Mouse (Mus musculus) frontal cortex, adult (tissue): ENCODE measurements around the gene Zfand4.
"Not testable (repeated sequence)": the region's sequence is repeated elsewhere in the genome, so short reads cannot be mapped to it uniquely, and the experiment has no call there.

Experiments
- ATAC-seq: cut with Nextera tagmentation; 2 replicates; pipeline ENCODE4 v1.9.2; 2017; ENCODE audit warnings: mild to moderate bottlenecking, moderate library complexity, mixed read lengths; ENCODE audit not compliant: low TSS enrichment

Zfand4 gene

DNA sequence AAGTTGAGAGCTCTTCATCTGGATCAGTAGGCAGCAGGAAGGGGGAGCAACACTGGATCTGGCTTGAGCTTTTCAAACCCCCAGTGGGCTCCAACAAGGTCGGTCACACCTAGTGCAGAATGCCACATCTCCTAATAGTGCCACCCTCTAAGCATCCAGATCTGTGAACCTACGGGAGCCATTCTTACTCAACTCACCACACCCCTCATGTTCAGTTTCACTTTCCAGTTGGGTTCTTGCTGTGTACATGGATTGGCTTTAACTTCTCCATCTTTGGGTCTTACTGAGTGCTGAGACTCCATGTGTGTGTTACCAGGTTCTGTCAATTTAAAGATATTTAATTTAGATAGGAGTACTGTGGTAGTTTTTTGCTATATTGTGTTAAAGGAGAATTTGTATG, 47.4 kb downstream of the Zfand4 start:
- ATAC-seq: no peak

DNA sequence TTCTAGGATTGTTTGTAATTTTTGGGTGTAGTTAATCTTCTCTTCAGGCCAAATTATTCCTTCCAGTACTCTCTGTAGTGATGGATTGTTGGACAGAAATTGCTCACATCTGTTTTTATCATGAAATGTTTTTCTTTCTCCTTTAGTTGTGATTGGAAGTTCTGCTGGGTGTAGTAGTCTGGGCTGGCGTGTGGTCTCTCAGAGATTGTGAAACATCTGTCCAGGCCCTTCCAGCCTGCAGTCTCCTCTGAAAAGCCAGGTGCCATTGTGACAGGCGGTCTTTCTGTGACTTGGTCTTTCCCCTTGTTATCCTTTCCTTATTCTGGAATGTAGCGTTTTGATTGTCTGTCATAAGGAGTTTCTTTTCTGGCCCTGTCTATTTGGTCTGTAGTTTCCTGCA, 55.2 kb downstream of the Zfand4 start:
- no peak for ATAC-seq

DNA sequence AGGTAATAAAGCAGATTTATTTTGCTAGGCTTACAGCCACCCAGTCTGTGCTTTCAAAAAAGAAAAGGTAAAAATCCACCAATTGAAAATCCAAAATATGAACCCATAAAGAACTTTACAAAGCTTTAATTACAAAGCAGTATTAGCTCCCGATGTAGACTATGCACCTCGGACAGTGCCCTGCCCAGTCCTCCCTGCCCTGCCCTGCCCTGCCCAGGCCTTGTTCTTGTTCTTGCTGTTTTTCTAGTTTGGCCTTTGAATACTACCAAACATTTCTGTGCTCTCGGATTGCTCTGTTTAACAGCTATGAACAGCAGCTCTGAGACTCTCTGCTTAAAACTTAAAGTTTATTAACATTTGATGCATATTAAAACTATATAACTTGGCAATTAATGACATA, 62.6 kb downstream of the Zfand4 start:
- no peak for ATAC-seq

DNA sequence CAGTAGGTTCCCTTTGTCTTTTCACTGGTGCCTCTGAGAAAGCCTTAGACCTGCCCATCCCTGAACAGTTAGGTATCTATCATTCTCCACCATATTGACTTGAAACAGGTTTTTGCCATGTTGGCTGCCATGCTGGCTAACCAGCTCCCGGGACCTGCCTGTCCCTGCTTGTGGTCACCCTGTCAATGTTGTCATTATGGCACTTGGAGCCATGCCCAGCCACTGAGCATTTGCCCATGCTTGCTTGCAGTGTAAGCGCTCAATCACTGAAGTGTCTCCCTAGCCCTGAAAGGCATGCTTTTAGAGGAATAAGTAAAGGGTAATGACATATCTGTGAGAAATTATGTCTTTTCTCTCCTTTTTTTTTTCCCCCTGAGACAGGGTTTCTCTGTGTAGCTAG, 67.4 kb downstream of the Zfand4 start:
- no peak for ATAC-seq

DNA sequence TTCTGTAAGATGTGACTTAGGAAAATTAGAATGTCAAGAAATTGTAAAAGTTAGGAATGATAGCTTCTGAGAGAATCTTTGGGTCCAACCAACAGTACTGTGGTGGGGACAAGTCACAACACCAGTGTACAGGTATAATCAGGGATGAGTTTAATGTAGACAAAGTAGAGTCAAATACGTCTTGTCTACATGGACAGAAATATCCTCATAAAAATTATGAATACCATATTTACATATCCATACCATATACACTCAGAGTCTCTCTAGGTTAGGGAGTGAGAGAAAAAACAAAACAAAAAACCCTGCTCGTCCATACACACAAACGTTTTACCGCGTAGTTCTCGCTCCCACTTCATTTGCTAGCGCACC, 73.4 kb downstream of the Zfand4 start:
- ATAC-seq: no peak

DNA sequence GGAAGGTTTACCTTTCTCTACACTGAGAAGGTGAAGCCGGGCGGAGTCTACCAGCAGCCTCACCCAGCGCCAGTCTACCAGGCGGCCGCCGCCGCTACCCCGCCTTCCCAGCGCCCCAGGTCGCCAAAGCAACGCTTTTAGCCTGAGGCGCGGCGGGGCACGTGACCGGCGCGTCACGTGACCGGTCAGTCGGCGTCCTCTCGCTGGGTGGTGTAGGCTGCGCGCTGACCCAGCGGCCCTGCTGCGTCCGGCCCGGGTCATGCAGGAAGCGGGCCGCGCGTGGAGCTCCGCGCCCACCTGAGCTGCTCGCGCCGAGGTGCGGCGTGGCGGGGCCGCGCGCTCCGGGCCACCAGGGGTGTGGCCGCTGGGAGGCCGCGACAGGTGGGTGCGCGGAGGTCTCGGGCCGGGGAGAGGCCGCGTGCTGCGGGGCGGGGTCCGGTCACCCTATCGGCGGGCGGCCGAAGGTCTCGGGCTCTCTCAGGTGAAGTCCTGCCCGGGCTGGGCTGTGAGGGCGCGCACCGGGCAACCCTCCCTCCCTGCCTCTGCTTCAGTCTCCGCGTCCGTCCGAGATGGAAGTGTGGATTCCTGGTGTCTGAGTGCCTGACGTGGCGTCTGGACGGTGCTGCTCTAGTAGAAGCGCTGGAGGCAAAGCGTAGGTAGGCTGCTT, 73.9 kb downstream of the Zfand4 start, which contains the start of gene March8:
TSS of gene March8 (plus strand) at position 190 of the 667 bp plus-strand sequence.
- ATAC-seq: peak; percentile 94

DNA sequence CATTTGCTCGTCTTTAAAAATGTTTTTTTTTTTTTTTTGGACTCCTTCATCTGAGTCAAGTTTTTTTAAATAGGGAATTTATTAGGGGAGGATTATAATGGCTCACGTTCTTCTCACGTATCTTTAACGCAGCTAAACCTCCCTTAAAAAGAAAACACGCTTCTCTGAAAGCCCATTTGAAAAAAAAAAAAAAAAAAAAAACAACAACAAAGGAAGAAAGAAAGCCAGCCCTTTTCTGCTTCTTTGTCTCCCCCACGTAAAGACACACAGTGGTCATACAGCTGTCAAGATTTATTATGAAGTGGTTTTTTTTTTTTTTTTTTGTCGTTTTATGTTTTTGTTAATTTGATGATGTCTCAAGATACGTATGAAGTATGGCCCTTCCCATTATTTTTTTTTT, 74.5 kb downstream of the Zfand4 start:
- ATAC-seq: no peak

DNA sequence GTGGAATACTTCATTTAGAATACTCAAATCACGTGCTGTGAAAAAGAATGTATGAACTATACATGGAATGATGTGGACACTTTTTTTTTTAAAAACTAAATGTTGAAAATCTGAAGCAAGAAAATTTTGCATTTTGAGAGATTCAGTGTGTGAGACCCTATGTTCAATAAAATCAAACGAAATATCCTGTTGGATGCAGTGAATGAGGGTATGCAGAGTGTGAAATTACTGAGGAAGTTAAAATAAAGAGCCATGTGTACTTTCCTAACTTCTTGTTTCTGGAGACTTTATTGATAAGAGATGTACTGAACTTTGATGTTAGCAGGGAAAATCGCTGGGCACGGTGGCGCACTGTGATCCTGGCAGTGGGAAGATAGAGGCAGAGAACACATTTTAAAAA, 75.1 kb downstream of the Zfand4 start:
- no peak for ATAC-seq

DNA sequence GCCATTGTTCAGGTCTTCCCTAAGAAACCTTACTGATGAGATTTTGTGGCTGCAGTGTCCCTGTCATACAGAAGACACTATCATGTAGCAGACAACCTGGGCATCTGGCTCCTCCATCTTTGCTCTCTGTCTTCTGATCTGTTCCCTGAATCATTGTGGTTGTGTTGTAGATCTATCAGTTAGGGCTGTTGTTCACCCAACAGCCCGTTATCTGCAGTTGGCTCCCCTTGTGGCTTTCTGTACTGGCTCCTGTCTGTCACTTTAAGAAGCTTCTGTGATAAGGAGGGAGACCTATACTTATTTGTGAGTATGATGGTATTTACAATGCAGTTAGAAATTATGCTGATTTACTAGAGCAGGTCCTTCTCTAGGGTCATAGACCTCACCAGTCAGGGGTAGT, 76.5 kb downstream of the Zfand4 start:
- no peak for ATAC-seq

DNA sequence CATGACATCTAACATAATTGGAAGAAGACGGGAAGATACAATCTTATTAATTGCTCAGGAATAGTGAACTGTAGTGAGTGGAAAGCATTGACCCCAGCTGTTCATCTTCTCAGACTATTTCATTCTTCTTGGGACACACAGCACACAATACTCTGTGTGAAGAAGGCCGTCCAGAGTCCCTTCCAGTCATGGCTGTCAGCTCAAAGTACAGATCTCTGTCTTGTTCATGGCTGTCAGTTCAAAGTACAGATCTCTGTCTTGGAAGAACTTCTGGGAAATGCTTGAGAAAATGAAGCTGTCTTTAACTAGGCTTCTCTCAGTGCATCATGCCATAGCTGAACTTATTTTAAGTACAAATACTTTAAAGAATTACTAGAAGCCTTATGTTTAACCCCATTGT, 83.9 kb downstream of the Zfand4 start:
- no peak for ATAC-seq

DNA sequence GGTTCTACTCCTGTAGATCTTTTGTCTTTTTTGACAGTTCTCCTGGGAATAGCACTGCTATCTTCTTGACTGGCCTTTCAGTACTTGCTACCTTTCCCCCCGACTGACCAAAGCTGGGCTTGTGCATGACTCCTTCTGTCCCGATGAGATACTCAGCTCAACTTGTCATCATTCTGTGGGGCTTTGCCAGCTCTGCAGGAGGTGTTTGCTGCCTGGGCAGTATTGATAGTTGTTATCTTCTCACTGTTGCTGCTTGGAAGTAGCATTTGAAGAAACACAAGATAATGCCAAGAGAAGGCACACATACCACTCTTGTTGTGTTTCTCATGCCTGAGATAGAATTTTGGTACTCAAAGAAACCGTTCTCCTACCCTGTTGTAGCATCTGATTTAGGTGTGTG, 86.0 kb downstream of the Zfand4 start:
- no peak for ATAC-seq

DNA sequence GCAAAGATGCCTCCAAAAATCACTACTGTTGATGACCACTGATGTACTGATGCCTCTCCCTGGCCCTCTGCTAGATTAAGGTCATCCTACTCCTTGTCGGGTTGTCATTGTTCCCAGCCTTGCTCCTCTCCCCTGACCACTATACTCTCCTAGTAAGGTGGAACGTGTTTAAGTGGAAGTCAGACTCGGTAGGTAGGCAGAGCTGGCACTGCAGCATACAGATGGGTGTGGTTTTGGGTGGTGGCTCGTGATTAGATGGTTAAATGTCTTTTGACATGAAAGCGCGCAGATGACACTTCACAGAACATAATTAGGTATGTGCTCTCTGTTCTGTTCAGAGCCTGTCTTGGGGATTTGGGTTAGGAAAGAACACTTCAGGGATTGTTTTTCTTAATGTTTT, 86.6 kb downstream of the Zfand4 start:
- no peak for ATAC-seq

DNA sequence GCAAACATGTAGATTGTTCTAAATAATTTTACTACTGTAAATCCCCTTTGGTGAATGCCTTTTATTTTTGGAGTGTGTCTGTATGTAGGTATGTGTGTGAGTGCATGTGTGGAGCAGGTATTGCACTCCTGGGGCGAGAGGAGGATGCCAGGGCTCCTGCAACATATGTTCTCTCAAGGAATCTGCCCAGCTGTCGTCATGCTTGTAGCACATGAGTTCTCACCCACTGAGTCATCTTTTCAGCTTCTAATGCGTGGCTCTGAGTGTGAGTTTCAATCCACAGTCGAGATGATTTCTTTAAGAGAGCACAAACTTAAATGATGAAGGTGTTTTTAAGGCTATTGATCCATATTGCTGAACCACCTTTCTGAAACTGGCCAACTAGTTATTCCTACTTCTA, 87.5 kb downstream of the Zfand4 start:
- peak; percentile 38; the same call in 1 of the 2 replicates for ATAC-seq

DNA sequence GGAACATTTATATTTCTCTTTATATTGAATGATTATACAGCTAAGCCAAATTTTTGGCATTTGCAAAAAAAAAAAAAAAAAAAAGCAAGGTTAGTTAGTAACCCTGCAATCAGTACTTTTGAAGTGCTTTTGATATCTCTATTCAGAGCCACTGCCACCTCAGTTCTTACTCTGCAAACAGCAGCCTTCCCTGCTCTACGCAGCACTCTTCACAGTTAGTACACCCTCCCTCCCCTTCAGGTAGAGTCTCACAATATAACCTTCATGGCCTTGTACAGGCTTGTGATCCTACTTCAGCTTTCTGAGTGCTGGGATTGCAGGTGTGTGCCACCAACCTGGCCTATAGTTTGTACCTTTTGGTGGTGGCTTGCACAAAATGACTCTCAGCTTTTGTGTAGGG, 89.4 kb downstream of the Zfand4 start:
- ATAC-seq: no peak

DNA sequence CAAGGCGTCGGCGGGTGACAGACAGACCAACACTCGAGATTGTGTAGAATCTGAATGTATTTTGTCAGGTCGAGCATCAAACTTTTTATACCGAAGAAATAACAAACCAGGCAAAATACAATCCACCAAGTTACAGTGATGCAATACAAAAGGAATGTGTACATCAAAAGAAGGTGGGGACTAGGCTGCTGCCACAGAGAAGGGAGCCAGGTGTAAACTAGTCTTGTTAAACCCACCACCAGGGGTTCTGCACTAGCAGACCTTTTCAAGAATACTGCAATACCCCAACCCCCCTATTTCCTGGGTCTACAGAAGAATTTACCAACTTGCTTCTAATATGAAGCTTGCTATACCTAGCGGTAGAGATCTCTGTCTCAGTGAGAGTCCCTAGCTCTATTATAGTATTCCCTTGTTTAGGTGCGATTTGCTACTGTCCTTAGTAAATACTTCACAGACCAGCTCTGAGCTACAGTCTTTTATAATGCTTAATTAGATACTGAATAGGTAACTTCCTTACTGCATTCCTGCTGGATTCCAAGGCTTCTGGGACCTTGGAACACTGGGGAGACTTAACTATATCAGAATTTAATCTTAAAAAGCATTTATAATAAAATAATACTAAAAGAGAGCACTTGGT, 92.4 kb downstream of the Zfand4 start:
- ATAC-seq: not testable (repeated sequence)

DNA sequence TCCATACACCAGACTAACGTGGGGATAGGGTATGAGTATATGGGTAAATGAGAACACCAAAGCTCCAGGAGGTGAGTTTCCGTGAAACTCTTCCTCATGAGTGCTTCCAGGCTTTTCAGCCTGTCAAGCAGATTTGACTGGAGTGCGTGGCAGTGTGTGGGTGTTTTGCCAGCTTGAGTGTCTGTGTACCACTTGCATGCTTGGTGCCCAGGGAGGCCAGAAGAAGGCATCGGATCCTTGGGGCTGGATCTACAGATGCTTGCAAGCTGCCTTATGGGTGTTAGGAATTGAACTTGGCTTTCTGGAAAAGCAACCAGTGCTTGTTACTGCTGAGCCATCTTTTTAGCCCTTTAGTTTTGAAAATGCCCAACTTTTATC, 92.9 kb downstream of the Zfand4 start:
- peak; percentile 57; the same call in 1 of the 2 replicates for ATAC-seq

DNA sequence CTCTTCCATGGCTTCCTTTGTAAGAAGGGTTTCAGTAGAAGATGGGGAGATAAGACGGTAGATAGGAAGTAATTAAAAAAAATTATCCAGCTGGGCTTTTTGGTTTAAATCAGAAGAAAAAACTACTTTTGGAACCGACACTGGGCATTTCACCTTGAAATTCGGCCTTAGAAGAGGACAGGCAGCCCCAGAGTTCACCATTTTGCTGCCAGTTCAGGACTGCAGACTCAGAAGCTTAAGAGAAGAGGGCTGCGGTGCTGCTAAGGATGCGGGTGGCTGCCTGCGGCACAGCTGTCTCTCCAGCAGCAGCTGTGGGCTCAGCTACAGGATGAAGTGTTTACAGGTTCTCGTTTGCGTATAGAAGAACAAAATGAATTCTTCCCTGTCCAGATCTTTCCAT, 94.0 kb downstream of the Zfand4 start:
- ATAC-seq: no peak

DNA sequence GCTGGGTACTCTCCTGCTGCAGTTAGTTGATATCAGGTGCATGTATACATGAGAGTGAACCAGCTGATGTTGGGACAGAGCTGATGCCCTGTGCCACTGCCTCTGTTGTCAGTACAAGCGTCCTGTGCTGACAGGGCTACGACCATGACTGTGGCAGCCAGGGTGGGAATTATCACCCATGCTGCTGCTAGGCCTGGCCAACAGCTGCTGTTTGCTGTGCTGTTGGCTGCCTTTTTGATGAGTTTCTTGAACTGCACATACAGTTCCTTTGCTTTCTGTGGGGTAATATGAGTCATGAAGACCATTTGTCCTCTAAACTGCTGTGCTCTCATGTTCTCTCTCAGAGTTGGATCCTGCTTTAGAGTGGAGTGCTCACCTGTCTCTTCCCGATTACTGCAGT, 95.2 kb downstream of the Zfand4 start:
- ATAC-seq: peak; percentile 41; the same call in 1 of the 2 replicates

DNA sequence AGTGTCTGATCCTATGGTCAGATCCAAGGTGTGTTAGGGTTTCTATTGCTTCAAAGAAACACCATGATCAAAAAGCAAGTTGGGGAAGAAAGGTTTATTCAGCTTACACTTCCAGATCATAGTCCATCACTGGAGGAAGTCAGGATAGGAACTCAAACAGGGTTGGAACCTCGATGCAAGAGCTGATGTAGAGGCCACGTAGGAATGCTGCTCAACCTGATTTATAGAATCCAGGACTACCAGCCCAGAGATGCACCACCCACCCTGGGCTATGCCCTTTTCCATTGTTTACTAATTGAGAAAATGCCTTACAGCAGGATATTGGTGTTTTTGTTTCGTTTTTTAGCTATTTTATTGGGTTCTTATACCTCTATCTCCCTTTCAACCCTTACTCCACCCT, 97.4 kb downstream of the Zfand4 start:
- no peak for ATAC-seq

DNA sequence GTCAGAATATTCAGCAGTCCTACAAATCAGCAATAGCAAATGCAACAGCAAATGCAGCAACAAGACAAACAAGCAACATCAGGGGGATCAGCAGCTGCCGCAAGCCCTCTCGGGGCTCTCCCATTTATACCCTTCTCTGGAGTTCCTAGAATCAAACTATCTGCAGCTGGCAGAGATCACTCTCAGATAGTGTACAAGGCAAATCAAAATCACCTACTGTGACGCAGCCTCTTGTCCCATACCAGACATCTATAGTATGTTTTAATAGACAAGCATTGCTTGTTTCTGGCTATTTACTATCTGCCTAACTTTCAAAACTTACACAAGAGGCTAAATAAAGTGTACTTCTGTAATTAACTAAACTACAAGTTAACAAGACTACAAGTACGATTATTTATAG, 98.0 kb downstream of the Zfand4 start:
- no peak for ATAC-seq

DNA sequence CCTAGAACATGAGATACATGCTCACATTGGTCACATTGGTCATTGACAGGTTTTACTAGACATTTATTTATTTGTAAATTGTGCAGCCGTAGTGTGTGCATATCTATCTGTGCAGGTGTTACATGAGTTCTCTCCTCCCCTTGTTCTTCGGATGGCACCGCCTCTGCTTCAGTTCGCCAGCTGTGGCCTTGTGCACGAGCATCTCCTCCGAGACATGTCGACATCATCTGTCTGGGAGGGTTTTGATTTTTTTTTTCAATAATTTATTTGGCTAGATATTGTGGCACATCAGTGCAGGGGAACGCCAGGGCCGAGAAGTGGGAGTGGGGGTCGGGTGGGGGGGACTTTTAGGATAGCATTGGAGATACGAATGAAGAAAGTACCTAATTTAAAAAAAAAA, 103.9 kb downstream of the Zfand4 start:
- no peak for ATAC-seq

DNA sequence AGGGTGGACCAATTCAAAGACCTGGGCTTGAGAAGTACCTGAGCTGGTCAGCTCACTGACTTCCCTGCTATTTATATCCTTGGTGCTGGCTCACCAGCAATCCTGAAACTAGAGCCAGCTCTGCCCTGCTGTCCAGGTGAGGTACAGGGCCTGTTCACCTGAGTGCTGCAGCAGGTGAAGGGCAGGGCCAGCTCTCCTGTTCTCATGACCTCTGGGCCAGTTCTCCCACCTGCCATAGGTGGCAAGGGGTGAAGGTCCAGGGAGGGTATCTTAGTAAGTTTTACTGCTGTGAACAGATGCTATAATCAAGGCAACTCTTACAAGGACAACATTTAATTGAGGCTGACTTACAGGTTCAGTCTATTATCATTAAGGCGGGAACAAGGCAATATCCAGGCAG, 105.8 kb downstream of the Zfand4 start:
- ATAC-seq: no peak

DNA sequence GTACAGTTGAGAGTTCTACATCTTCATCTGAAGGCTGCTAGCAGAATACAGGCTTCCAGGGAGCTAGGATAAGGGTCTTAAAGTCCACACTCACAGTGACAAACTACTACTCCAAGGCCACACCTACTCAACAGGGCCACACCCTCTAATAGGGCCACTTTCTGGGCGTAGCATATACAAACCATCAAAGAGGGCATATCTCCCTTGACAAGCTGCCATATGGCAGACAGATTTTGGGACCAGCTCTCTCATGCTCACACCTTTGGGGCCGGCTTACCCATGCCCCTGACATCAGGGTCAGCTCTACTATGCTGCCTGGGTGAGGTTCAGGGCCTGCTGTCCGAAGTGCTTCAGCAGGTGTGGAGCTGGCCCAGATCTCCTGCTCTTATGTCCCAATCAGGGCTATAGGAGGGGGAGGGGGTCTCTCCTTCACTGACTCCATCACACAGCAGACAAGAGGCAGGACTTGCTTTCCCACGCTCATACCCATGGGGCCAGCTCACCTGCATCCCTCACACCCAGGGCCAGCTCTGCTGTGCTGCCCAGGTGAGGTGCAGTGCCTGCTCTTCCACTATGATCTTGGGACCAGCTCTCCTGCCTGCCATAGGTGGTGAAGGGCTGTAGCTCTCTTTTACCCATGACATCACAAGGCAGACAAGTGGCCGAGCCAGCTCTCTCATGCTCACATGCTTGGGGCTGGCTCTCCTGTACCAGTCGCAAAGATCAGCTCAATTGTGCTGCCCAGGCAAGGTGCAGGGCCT, 106.4 kb downstream of the Zfand4 start:
- no peak for ATAC-seq
